Comparison of ENCODE assay signal across 22 mouse cellular contexts in genomic region chr5:107176796-107177195, GRCm38 (mm10).
DNase-seq lines count a peak whose midpoint lies in the region; ATAC-seq and TF ChIP-seq lines count a peak whose summit lies in the region.
"Had no signal": no experiment of that assay in that cellular context is flagged by ENCODE, and none has a peak within 500 bp of the region (broad histone marks: within the 10 kb centered on the region; RNA-seq: fewer than 3 reads in every experiment).

No protein-coding gene starts in this region.

- peak; percentile 57 to 80 for DNase-seq in adrenal gland, adult (ENCODE audit: inconsistent age in 2 of 2, low spot score in 1 of 2)
- no peak for DNase-seq in adrenal gland, postnatal 4 days (ENCODE audit: low spot score in 2 of 2)
- DNase-seq in heart, adult 11 months = peak; percentile 89
- no peak for DNase-seq in heart, postnatal 4 days
- no peak for DNase-seq in lung, postnatal 25 days (ENCODE audit: low spot score)
- DNase-seq in skeletal muscle tissue, adult 2 months (ENCODE audit: low read depth, low spot score) = peak; percentile 73
- DNase-seq in left cerebral cortex, adult 2 months (ENCODE audit: extremely low spot score in 1 of 2, low spot score in 2 of 2) = no peak
- DNase-seq: cerebellum, postnatal 25 days; kidney, adult 11 months; kidney, postnatal 36 days; liver; right cerebral cortex, adult 18-20 months had no signal

- no peak overlapping the region for H3K9ac ChIP-seq in lung, embryonic 15.5 days
- H3K9ac ChIP-seq: embryonic facial prominence, embryonic 13.5 days; forebrain, embryonic 15.5 days; kidney, embryonic 15.5 days; liver, embryonic 15.5 days; midbrain, embryonic 12.5 days; neural tube, embryonic 15.5 days had no signal

- 33% methylated on average over 4 of the region's 4 CpGs for WGBS in lung, embryonic 15.5 days

- H3K4me3 ChIP-seq in lung, embryonic 15.5 days = no peak overlapping the region
- no peak overlapping the region for H3K4me3 ChIP-seq in left cerebral cortex, adult 2 months
- H3K4me3 ChIP-seq: embryonic facial prominence, embryonic 13.5 days; forebrain, embryonic 15.5 days; heart, embryonic 10.5 days; hindbrain, embryonic 10.5 days; kidney, embryonic 15.5 days; liver, embryonic 15.5 days; midbrain, embryonic 12.5 days; neural tube, embryonic 15.5 days had no signal

- H3K4me1 ChIP-seq in lung, embryonic 15.5 days = peaks cover 39% of the 10 kb centered on the region
- H3K4me1 ChIP-seq: neural tube, embryonic 15.5 days had no signal

- intact Hi-C loops in left cerebral cortex, adult 2 months (cut with DNase I) = no loop called here

- H3K9me3 ChIP-seq in lung, embryonic 15.5 days = no peaks in the 10 kb centered on the region
- H3K9me3 ChIP-seq: embryonic facial prominence, embryonic 13.5 days; forebrain, embryonic 15.5 days; heart, embryonic 10.5 days; hindbrain, embryonic 10.5 days; kidney, embryonic 15.5 days; liver, embryonic 15.5 days; midbrain, embryonic 12.5 days; neural tube, embryonic 15.5 days had no signal

- TF ChIP-seq CTCF in left cerebral cortex, adult 2 months (IDR thresholded peaks at IDR 0.05) = no peak

- no peak overlapping the region for H3K4me2 ChIP-seq in lung, embryonic 15.5 days
- H3K4me2 ChIP-seq: embryonic facial prominence, embryonic 13.5 days; forebrain, embryonic 15.5 days; kidney, embryonic 15.5 days; liver, embryonic 15.5 days; midbrain, embryonic 12.5 days; neural tube, embryonic 15.5 days had no signal

- no peaks in the 10 kb centered on the region for H3K27me3 ChIP-seq in lung, embryonic 15.5 days
- H3K27me3 ChIP-seq: embryonic facial prominence, embryonic 13.5 days; kidney, embryonic 15.5 days; liver, embryonic 15.5 days; neural tube, embryonic 15.5 days had no signal

- H3K36me3 ChIP-seq in lung, embryonic 15.5 days = no peaks in the 10 kb centered on the region
- H3K36me3 ChIP-seq: embryonic facial prominence, embryonic 13.5 days; forebrain, embryonic 15.5 days; hindbrain, embryonic 10.5 days; kidney, embryonic 15.5 days; liver, embryonic 15.5 days; midbrain, embryonic 12.5 days; neural tube, embryonic 15.5 days had no signal

- H3K27ac ChIP-seq in lung, embryonic 15.5 days = no peak overlapping the region; the same call in 1 of the 2 replicates
- no peak overlapping the region for H3K27ac ChIP-seq in left cerebral cortex, adult 2 months
- H3K27ac ChIP-seq: forebrain, embryonic 15.5 days; heart, embryonic 10.5 days; kidney, embryonic 15.5 days; liver, embryonic 15.5 days; midbrain, embryonic 12.5 days; neural tube, embryonic 15.5 days had no signal

- peak; percentile 31; the same call in 1 of the 2 replicates for ATAC-seq in lung, embryonic 15.5 days (ENCODE audit: borderline replicate concordance, extremely low read depth, low FRiP score, low TSS enrichment)
- ATAC-seq: forebrain, embryonic 15.5 days; hindbrain, embryonic 16.5 days had no signal

Comparison
In these comparisons a context has a peak if more than half of its experiments do, and no peak if none do; other contexts are left out.
1. DNase-seq: peak in adrenal gland, adult (2 of 2), heart, adult 11 months (single experiment) and skeletal muscle tissue, adult 2 months (single experiment); none in adrenal gland, postnatal 4 days (0 of 2), heart, postnatal 4 days (single experiment), lung, postnatal 25 days (single experiment) and left cerebral cortex, adult 2 months (0 of 2).